Mouse (Mus musculus) heart, embryonic 13.5 days (tissue): Measurements from ENCODE around the gene Zfp1. TPM values are rescaled to one million over a fixed set of nuclear protein-coding genes. Genes with fewer than 3 reads are reported as not detected.
A peak's percentile ranks its signal among the peaks of the same experiment; 100 is the strongest.

Experiments used
- ATAC-seq: fragments of 200-750 bp; cut with Nextera tagmentation; 2 replicates; pipeline ENCODE4 v1.8.0; 2017; ENCODE audit warnings: moderate TSS enrichment; ENCODE audit not compliant: insufficient number of reproducible peaks, low FRiP score, low TSS enrichment; ENCODE audit errors: extremely low read depth
- H3K27ac ChIP-seq: fragments of 300-500 bp; sonication (generic); replicated peaks from 2 replicates; pipeline ENCODE4 v1.5.1; 2015; ENCODE audit warnings: moderate library complexity, mild to moderate bottlenecking, inconsistent platforms
- H3K27me3 ChIP-seq: fragments of 300-500 bp; sonication (generic); replicated peaks from 2 replicates; pipeline ENCODE4 v1.6.1; 2015; ENCODE audit warnings: mild to moderate bottlenecking, inconsistent platforms
- H3K36me3 ChIP-seq: fragments of 300-500 bp; sonication (generic); 2 replicates; pipeline ENCODE4 v1.6.1; 2015; ENCODE audit warnings: mild to moderate bottlenecking, inconsistent platforms
- H3K4me1 ChIP-seq: fragments of 300-500 bp; sonication (generic); 2 replicates; pipeline ENCODE4 v1.6.1; 2015; ENCODE audit warnings: inconsistent platforms
- H3K4me2 ChIP-seq: fragments of 300-500 bp; sonication (generic); 2 replicates; pipeline ENCODE4 v1.6.1; 2015; ENCODE audit warnings: inconsistent platforms, mild to moderate bottlenecking, moderate library complexity
- H3K4me3 ChIP-seq: fragments of 300-500 bp; sonication (generic); 2 replicates; pipeline ENCODE4 v1.5.1; 2015; ENCODE audit warnings: moderate library complexity, mild to moderate bottlenecking, inconsistent platforms
- H3K9ac ChIP-seq: fragments of 300-500 bp; sonication (generic); 2 replicates; pipeline ENCODE4 v1.6.1; 2015; ENCODE audit warnings: inconsistent platforms, mild to moderate bottlenecking, moderate library complexity
- H3K9me3 ChIP-seq: fragments of 300-500 bp; sonication (generic); 2 replicates; pipeline ENCODE4 v1.6.1; 2016; ENCODE audit warnings: inconsistent platforms
- WGBS: fragments of 180-500 bp; shearing (Covaris S2); methylation state at CpG from one replicate; pipeline ENCODE4 v1.1.7; 2015; ENCODE audit warnings: mixed read lengths; 5-methylcytosine and 5-hydroxymethylcytosine counted together
- polyA plus RNA-seq: library from polyadenylated mRNA; unstranded; fragments of >200 nt; fragmentation: Nextera tagmentation; extraction: Ambion mirVana; gene quantifications from 2 replicates; pipeline ENCODE4 v1.2.1, GENCODE M21; 2015

Gene Zfp1
- polyA plus RNA-seq = 12.9 and 13.8 TPM in 2 replicates

- peak; percentile 96 for ATAC-seq
- Histone ChIP-seq H3K27me3 (no peaks in the 10 kb centered on the region), H3K36me3 (0 out of 2 replicates have a peak, but pooled peaks cover 3% of the 10 kb centered on the region), H3K4me1 (peaks cover 19% of the 10 kb centered on the region), H3K27ac (peak within 1 kb of the TSS; percentile 97), H3K9me3 (no peaks in the 10 kb centered on the region), H3K4me3 (peak within 1 kb of the TSS; percentile 90), H3K4me2 (peak within 1 kb of the TSS; percentile 83), H3K9ac (peak within 1 kb of the TSS; percentile 95)
- WGBS = under 1% methylated on average over 75 of the region's 75 CpGs
Measured at GRCm38 (mm10) chr8:111643264-111644141, at the start of gene Zfp1. Zfp1 (plus strand) TSS chr8:111643401.

GRCm38 (mm10) chr8:111594044-111594840, 49.0 kb upstream of the Zfp1 start:
- Histone ChIP-seq H3K4me1 (peaks cover 68% of the 10 kb centered on the region), H3K9ac (no peak overlapping the region), H3K27me3 (no peaks in the 10 kb centered on the region), H3K4me2 (no peak overlapping the region), H3K4me3 (no peak overlapping the region), H3K27ac (peak overlapping the region; percentile 91), H3K36me3 (peaks cover 4% of the 10 kb centered on the region), H3K9me3 (no peaks in the 10 kb centered on the region)
- 65% methylated on average over 3 of the region's 3 CpGs for WGBS
- ATAC-seq = no peak

- Histone ChIP-seq H3K4me3 (no peak overlapping the region), H3K9me3 (no peaks in the 10 kb centered on the region), H3K27me3 (no peaks in the 10 kb centered on the region), H3K9ac (peak overlapping the region; percentile 30; the same call in 1 of the 2 replicates), H3K4me1 (peaks cover 75% of the 10 kb centered on the region), H3K36me3 (peaks cover 4% of the 10 kb centered on the region), H3K4me2 (peak overlapping the region; percentile 62), H3K27ac (peak overlapping the region; percentile 91)
- ATAC-seq = no peak
- WGBS = 82% methylated on average over 2 of the region's 2 CpGs
Measured at GRCm38 (mm10) chr8:111594951-111595350, 48.2 kb upstream of the Zfp1 start.

GRCm38 (mm10) chr8:111595712-111596484, 47.3 kb upstream of the Zfp1 start:
- H3K4me1 ChIP-seq = peaks cover 80% of the 10 kb centered on the region
- H3K36me3 ChIP-seq = peaks cover 3% of the 10 kb centered on the region
- H3K27me3 ChIP-seq = no peaks in the 10 kb centered on the region
- ATAC-seq = peak; percentile 55; the same call in 1 of the 2 replicates
- H3K9me3 ChIP-seq = no peaks in the 10 kb centered on the region
- peak overlapping the region; percentile 30 for H3K9ac ChIP-seq
- peak overlapping the region; percentile 33 for H3K4me3 ChIP-seq
- peak overlapping the region; percentile 91 for H3K27ac ChIP-seq
- WGBS = 28% methylated on average over 15 of the region's 15 CpGs
- H3K4me2 ChIP-seq = peak overlapping the region; percentile 62

GRCm38 (mm10) chr8:111596485-111596821, 46.7 kb upstream of the Zfp1 start:
- H3K9ac ChIP-seq = no peak overlapping the region
- no peaks in the 10 kb centered on the region for H3K27me3 ChIP-seq
- H3K4me3 ChIP-seq = no peak overlapping the region
- peak overlapping the region; percentile 62 for H3K4me2 ChIP-seq
- ATAC-seq = no peak
- peaks cover 2% of the 10 kb centered on the region; the same call in 1 of the 2 replicates for H3K36me3 ChIP-seq
- WGBS = 7% methylated on average over 3 of the region's 3 CpGs
- H3K27ac ChIP-seq = peak overlapping the region; percentile 91
- H3K4me1 ChIP-seq = peaks cover 78% of the 10 kb centered on the region
- no peaks in the 10 kb centered on the region for H3K9me3 ChIP-seq

- no peak overlapping the region for H3K4me3 ChIP-seq
- peak overlapping the region; percentile 91 for H3K27ac ChIP-seq
- no peaks in the 10 kb centered on the region for H3K9me3 ChIP-seq
- H3K27me3 ChIP-seq = no peaks in the 10 kb centered on the region
- peaks cover 70% of the 10 kb centered on the region for H3K4me1 ChIP-seq
- H3K9ac ChIP-seq = peak overlapping the region; percentile 72
- WGBS = 36% methylated on average over 1 of the region's 1 CpGs
- H3K36me3 ChIP-seq = peaks cover 2% of the 10 kb centered on the region; the same call in 1 of the 2 replicates
- peak overlapping the region; percentile 62 for H3K4me2 ChIP-seq
- no peak; the same call in 1 of the 2 replicates for ATAC-seq
Measured at GRCm38 (mm10) chr8:111597310-111597709, 45.9 kb upstream of the Zfp1 start.

GRCm38 (mm10) chr8:111599707-111600444, 43.3 kb upstream of the Zfp1 start:
- Histone ChIP-seq H3K4me1 (peaks cover 44% of the 10 kb centered on the region), H3K36me3 (peaks cover 9% of the 10 kb centered on the region), H3K4me2 (no peak overlapping the region), H3K27me3 (no peaks in the 10 kb centered on the region), H3K4me3 (no peak overlapping the region), H3K9me3 (no peaks in the 10 kb centered on the region), H3K9ac (no peak overlapping the region), H3K27ac (no peak overlapping the region)
- 72% methylated on average over 9 of the region's 9 CpGs for WGBS
- no peak for ATAC-seq

- Histone ChIP-seq H3K4me3 (no peak overlapping the region), H3K4me1 (peaks cover 32% of the 10 kb centered on the region), H3K9me3 (no peaks in the 10 kb centered on the region), H3K9ac (no peak overlapping the region), H3K27ac (no peak overlapping the region), H3K4me2 (no peak overlapping the region), H3K27me3 (no peaks in the 10 kb centered on the region), H3K36me3 (peaks cover 9% of the 10 kb centered on the region)
- no peak for ATAC-seq
- 88% methylated on average over 4 of the region's 4 CpGs for WGBS
Measured at GRCm38 (mm10) chr8:111602050-111602449, 41.2 kb upstream of the Zfp1 start.

GRCm38 (mm10) chr8:111604986-111605385, 38.2 kb upstream of the Zfp1 start:
- Histone ChIP-seq H3K9me3 (no peaks in the 10 kb centered on the region), H3K27me3 (no peaks in the 10 kb centered on the region), H3K36me3 (peaks cover 9% of the 10 kb centered on the region), H3K4me3 (no peak overlapping the region), H3K27ac (no peak overlapping the region), H3K4me1 (peaks cover 17% of the 10 kb centered on the region), H3K9ac (no peak overlapping the region), H3K4me2 (no peak overlapping the region)
- no peak for ATAC-seq
- WGBS = 91% methylated on average over 2 of the region's 2 CpGs

GRCm38 (mm10) chr8:111606961-111607360, 36.2 kb upstream of the Zfp1 start:
- H3K27me3 ChIP-seq = no peaks in the 10 kb centered on the region
- no peak overlapping the region for H3K4me2 ChIP-seq
- no peak for ATAC-seq
- H3K9me3 ChIP-seq = no peaks in the 10 kb centered on the region
- peaks cover 13% of the 10 kb centered on the region; the same call in 1 of the 2 replicates for H3K4me1 ChIP-seq
- no peak overlapping the region for H3K9ac ChIP-seq
- H3K36me3 ChIP-seq = peaks cover 18% of the 10 kb centered on the region
- 81% methylated on average over 9 of the region's 9 CpGs for WGBS
- H3K4me3 ChIP-seq = no peak overlapping the region
- no peak overlapping the region for H3K27ac ChIP-seq
